Mouse (Mus musculus): ENCODE data around the gene Tenm2. TPM values are rescaled to one million over a fixed set of nuclear protein-coding genes. Genes with fewer than 3 reads are reported as not detected.

The Tenm2 gene
- polyA plus RNA-seq, 1 experiment from 2014 or later, result 3.4 TPM

- no peak for DNase-seq (ENCODE audit: low spot score)
- H3K4me3 ChIP-seq (ENCODE audit: low read depth, low read length), result no peak overlapping the region
- WGBS, result 88% methylated on average over 2 of the region's 2 CpGs
Measured at GRCm38 (mm10) chr11:35962431-35962830, 1273.3 kb downstream of the Tenm2 start.

GRCm38 (mm10) chr11:35959270-35959669, 1276.5 kb downstream of the Tenm2 start:
- no peak overlapping the region for H3K4me3 ChIP-seq (ENCODE audit: low read depth, low read length)
- no peaks in the 10 kb centered on the region for H3K9me3 ChIP-seq (ENCODE audit: control insufficient read depth, low read length)
- H3K4me2 ChIP-seq (ENCODE audit: low read depth, low read length), result no peak overlapping the region
- no peak overlapping the region for H3K27ac ChIP-seq (replicated peaks; ENCODE audit: low read depth, low read length)
- no peak for ATAC-seq (ENCODE audit: low read depth)
- DNase-seq (ENCODE audit: low spot score), result no peak
- H3K4me1 ChIP-seq (ENCODE audit: control insufficient read depth, insufficient read depth, low read length), result no peaks in the 10 kb centered on the region
- no peak overlapping the region for H3K9ac ChIP-seq (ENCODE audit: low read depth, low read length)
- WGBS, result 89% methylated on average over 3 of the region's 3 CpGs
- H3K36me3 ChIP-seq (ENCODE audit: control insufficient read depth, insufficient read depth, low read length), result no peaks in the 10 kb centered on the region
- H3K27me3 ChIP-seq (replicated peaks; ENCODE audit: control insufficient read depth, insufficient read depth, low read length), result no peaks in the 10 kb centered on the region

More at GRCm38 (mm10) chr11:35962431-35962830, 1273.3 kb downstream of the Tenm2 start:
- Histone ChIP-seq H3K4me1 (ENCODE audit: control insufficient read depth, insufficient read depth, low read length) (no peaks in the 10 kb centered on the region), H3K9ac (ENCODE audit: low read depth, low read length) (no peak overlapping the region), H3K36me3 (ENCODE audit: control insufficient read depth, insufficient read depth, low read length) (no peaks in the 10 kb centered on the region), H3K4me2 (ENCODE audit: low read depth, low read length) (no peak overlapping the region), H3K27me3 (replicated peaks; ENCODE audit: control insufficient read depth, insufficient read depth, low read length) (no peaks in the 10 kb centered on the region), H3K9me3 (ENCODE audit: control insufficient read depth, low read length) (no peaks in the 10 kb centered on the region), H3K27ac (replicated peaks; ENCODE audit: low read depth, low read length) (no peak overlapping the region)
- no peak for ATAC-seq (ENCODE audit: low read depth)

Data from embryonic facial prominence, embryonic 14.5 days (tissue).